Mouse (Mus musculus): ENCODE measurements around the gene Tigd3.

The Tigd3 gene

DNA sequence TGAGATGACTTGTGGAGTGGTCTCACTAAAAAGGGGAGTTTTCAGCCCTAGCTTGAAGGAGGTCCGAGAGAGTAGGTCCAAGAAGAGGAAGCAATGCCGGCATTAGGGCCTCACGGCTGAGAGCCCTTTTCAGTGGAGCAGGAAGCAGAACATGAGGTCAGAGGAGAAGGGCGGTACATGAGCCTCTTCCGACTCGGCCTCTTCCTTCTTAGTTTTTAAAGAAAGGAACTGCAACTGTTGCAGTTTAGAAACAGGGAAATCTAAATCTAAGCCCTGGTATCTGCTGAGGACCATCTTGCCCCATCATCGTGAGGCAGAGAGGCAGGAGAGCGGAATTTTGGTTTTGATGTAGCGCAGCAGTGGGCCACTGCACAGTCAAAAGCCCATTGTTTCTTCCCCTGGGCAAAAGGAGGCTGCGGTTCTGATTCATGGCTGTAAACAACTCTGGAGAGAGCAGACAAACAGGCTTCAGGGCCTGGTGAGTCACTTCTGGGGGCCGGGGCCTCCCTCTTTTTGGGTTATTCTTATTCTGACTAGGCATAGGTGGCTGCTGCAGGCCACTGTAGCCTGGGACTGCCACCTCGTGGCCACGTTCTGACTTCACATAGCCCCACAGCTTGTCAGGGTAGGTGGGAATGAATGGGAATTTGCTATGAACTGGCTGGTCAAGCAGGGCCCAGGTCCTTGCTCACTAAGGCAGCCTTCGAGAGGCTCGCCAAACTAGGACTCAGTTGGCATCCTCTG is 16.2 kb downstream of the Tigd3 start, which contains the start of gene Slc25a45:
Slc25a45 (plus strand) TSS at position 191 of the 744 bp plus-strand sequence.
- DNase-seq (ENCODE audit: low spot score in 2 of 2): peak; percentile 79 to 86

DNA sequence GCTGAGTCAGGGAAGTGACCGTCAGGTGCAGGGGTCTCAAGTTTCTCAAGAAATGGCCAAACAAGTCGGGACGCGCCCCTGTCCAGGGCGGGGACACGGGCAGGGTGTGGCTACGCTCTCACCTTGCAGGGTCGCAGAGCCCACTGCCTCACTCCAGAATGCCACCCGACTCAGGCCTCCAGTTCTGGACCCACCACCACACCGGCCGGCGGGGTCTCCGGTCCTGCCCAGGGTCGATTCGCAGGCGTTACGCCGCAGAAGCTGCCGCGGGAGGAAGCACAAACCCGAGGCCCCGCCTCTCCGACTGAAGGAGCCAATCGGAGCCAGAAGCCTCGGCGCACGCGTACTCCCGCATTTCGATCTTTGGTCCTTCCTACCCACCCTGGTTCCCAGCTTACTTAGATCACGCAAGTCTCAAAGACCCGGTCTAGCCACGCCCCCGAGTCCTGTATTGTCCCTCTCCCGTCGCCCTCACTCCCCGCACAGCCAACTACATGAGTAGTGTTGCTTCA is 18.9 kb downstream of the Tigd3 start, which contains the start of gene Frmd8:
Frmd8 (minus strand) TSS at position 306 of the 512 bp plus-strand sequence.
- DNase-seq (ENCODE audit: low spot score in 2 of 2): peak; percentile 94 to 95

DNA sequence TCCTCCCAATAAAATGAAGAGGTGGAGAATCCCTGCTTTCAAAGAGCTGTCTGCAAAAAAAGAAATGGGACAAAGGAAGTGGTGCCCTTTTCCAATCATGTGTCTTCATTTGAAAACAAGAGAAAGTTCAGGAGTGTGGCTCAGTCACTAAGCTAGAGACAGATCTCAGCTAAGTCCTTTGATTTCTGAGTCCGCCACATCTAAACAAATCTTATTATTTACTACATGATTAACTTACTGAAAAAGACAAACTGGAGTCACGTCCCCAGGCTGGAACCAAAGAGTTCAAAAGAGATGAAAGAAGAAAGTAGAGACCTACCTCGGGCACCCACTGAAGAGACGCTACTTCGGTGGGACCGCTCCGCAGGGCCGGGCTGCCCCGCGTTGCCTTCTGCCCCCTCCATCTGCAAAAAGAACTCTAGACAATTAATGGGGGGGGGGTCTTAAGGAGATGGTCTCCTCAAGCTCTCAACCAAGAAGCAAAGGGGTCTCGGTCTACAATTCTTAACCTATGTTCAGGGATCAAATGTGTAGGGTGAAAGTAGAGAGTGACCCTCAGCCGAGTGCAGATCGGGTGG is 19.5 kb downstream of the Tigd3 start:
- no peak for DNase-seq (ENCODE audit: low spot score in 2 of 2)

DNA sequence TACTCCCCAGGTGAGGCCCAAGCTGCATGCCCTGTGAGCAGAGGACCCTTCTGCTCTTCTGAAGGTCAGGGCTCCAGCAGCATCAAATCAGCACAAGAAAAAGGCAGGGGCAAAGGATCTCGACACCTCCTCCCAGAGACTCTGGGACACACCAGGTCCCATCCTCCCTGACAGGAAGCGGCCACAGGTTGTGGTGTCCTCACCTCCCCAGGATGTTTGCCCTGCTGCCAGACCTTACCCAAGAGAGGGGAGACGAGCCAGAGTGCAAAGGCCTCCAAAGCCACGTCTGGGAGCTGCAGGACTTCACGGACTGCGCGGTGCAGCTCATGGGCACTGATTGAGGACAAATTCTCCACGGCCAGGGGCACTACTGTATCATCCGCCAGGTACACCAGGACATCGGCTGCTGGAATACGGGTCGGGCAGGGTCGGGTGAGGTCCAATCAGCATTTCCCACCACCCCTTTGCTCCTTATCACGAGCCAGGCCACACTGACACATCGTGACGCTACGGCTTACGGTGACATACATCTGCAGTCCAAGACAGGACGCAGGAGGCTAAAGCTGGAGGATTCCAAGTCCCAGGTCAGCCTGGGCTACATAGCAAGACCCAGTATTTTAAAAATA is 20.9 kb downstream of the Tigd3 start:
- no peak for DNase-seq (ENCODE audit: low spot score in 2 of 2)

DNA sequence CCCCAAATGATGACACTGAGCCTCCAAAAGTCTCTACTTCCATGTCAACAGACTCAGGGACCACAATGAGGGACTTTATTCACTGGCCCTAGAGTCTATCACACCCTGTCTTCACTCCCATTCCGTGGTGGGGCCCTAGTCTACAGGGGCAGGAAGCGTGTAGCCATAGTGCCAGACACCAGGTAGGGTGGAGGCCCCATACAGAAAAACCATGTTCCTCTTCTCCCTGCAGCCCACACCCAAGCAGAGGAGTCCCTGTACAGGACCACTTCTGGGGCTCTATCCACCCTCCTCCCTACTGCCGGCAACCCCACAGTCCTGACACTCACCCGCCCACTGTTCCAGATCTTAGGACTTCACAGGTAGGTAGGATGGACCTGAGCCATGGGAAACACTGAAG is 21.4 kb downstream of the Tigd3 start:
- no peak for DNase-seq (ENCODE audit: low spot score in 2 of 2)

DNA sequence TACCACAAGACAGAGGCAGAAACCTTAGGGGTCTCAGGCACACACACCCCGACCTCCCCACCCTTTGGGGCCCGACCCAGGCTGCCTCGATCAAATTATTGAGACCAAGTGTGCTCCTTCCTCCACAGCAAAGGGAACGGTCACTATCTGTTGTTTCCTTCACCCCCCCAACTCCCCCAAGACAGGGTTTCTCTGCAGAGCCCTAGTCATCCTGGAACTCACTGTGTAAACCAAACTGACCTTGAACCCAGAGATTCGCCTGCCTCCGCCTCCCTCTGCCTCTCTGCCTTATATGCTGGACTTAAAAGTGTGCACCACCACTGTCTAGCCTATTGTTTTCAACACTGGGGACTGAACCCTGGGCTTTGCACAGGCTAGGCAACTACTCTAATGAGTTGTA is 22.3 kb downstream of the Tigd3 start:
- no peak for DNase-seq (ENCODE audit: low spot score in 2 of 2)

- no peak for DNase-seq (ENCODE audit: low spot score in 2 of 2)
Observed at GRCm38 (mm10) chr19:5871273-5871672, 22.7 kb downstream of the Tigd3 start.

DNA sequence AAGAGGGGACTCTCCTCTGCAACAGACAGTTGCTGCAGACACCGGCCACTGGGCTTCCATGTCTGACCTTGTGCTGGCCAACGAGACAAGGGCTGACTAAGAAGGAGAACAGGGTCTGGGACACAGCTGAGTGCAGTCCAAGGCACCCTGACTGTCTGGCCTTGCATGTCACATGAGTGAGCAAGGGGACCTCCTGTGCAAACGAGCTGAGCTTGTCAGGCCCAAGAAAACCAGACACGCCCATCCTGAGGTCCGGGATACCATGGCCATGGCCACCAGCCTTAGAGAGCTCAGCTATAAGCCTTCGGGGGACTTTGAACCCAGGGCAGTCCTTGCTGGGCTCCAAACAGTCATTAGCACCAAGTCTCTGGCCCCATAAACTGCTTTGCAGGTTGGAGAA is 25.9 kb downstream of the Tigd3 start:
- DNase-seq (ENCODE audit: low spot score in 2 of 2): no peak

- no peak for DNase-seq (ENCODE audit: low spot score in 2 of 2)
Observed at GRCm38 (mm10) chr19:5864710-5865398, 29.1 kb downstream of the Tigd3 start.

GRCm38 (mm10) chr19:5863776-5864175 is 30.2 kb downstream of the Tigd3 start:
- no peak for DNase-seq (ENCODE audit: low spot score in 2 of 2)

- DNase-seq (ENCODE audit: low spot score in 2 of 2): no peak
Observed at GRCm38 (mm10) chr19:5862335-5863085, 31.4 kb downstream of the Tigd3 start.

GRCm38 (mm10) chr19:5856604-5857003 is 37.3 kb downstream of the Tigd3 start:
- no peak for DNase-seq (ENCODE audit: low spot score in 2 of 2)

- DNase-seq (ENCODE audit: low spot score in 2 of 2): no peak
Observed at GRCm38 (mm10) chr19:5852035-5852722, 41.8 kb downstream of the Tigd3 start.

- DNase-seq (ENCODE audit: low spot score in 2 of 2): no peak
Observed at GRCm38 (mm10) chr19:5851481-5851971, 42.4 kb downstream of the Tigd3 start.

GRCm38 (mm10) chr19:5850860-5851259 is 43.1 kb downstream of the Tigd3 start:
- no peak for DNase-seq (ENCODE audit: low spot score in 2 of 2)

GRCm38 (mm10) chr19:5849843-5850527 is 44.0 kb downstream of the Tigd3 start:
- DNase-seq (ENCODE audit: low spot score in 2 of 2): peak; percentile 95 to 97

DNA sequence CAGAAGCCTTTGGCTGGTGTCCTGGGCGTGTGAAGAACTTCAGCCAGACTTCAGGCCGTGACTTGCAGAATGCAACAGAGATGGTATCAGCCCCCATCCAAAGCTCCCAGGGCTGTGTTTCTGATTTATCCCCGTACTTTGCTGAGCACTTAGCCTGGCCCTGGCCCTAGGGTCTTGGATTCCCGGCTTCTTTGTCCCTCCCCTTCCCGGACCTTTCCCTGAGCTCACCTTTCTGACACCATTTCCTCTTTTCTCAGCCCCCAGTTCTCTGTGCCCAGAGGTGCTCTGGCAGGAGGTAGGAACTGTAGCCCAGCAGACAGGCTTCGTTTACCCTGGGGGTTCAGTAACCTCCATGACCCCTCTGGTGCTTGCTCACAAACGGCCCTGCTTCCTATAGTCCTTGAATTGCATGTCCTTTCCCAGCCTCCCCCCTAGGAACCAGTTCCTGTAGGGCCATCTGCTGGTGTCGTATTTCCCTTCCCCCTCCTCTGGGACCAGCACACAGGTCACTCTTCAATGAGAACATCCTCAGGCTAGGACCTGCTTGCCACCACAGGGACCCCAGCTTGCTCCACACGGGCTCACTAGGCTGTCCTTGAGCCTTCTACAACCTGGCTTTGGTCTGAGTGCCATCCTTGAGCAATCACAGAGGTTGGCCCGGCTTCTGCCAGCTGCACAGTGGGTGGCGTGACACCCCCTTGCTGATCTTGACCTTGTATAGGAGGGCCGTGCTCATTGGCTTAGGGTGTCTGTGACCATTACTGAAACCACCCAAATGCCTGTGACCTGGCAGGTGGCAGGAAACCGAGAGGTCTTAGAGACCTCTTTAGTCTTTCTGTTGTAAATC is 44.9 kb downstream of the Tigd3 start:
- DNase-seq (ENCODE audit: low spot score in 2 of 2): peak in 1 of 2 experiments; percentile 17

DNA sequence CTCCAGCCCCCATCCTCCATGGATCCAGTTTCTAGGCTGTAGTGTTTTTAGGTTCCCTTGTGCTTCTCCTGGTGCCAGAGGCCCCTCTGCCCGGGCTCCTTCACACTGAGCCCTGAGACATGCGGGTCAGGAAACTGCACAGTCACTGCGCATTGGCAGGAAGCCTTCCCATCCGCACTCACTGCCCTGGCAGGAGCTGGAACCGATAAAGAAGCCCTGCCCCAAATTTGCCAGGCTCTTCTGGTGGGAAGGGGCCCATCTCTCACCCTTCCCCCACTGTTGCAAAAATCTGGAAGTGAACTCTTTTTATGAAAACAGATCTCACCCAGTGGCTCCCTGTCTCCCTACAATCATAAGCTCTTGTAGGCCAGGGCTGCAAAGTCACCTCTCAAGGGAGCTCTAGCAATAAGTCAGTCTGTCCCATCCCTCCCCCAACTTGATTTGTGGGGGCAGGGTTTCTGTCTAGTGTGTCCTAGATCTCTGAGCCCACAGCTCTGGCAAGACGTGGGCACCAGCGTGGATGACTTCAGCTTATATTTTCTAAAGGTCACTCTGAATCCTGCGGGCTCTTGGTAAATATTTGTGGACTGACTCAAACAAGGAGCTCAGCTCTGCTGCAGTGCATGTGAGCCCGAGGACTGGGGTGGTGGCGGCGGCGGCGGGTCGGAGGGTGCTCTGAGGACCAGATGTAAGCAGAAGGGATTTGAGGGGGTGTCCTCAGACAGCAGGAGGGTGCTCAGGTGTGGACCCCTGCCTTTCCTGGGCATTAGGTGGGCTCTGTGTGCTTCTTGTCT is 45.7 kb downstream of the Tigd3 start:
- peak; percentile 48 to 76 for DNase-seq (ENCODE audit: low spot score in 2 of 2)

Data from right cerebral cortex, adult 2 months (tissue).